Mouse (Mus musculus) adrenal gland, postnatal 36 days (tissue): ENCODE data around the gene Vangl2. TPM values are rescaled to one million over a fixed set of nuclear protein-coding genes. Genes with fewer than 3 reads are reported as not detected.

ENCODE experiments used
- DNase-seq, 2 experiments: peaks; one replicate each; pipeline ENCODE4 v3.0.0; 2021; ENCODE audit warnings: mixed read lengths in 1 of 2
- long read RNA-seq, 2 experiments: library from polyadenylated mRNA; stranded (forward); transcript quantifications; one replicate each; pipeline ENCODE4 v2.0.0; 2021; ENCODE audit warnings: borderline sequencing depth in 2 of 2
- total RNA-seq, 2 experiments: library from RNA; stranded (reverse); gene quantifications; 2 replicates each; pipeline ENCODE4 v1.2.3; 2021

Vangl2 gene
- 1 to 10 TPM; 2.5 to 5.7 TPM for total RNA-seq
- long read RNA-seq, experiment 1, full-length matches to known transcripts, result 3 of 4 reads
- long read RNA-seq, experiment 1, partial matches to known transcripts, result 0 of 4 reads
- long read RNA-seq, experiment 1, other reads (novel, unspliced or antisense), result 1 of 4 reads
- long read RNA-seq, experiment 2, full-length matches to known transcripts, result 1 of 1 reads
- long read RNA-seq, experiment 2, partial matches to known transcripts, result 0 of 1 reads
- long read RNA-seq, experiment 2, other reads (novel, unspliced or antisense), result 0 of 1 reads

- DNase-seq, result no peak
These were observed at the start of gene Vangl2 for GRCm38 (mm10) chr1:172028394-172029275. Vangl2 (minus strand) TSS chr1:172028444.

- peak; percentile 57 to 69 for DNase-seq
These were observed 49.7 kb upstream of the Vangl2 start for GRCm38 (mm10) chr1:172077981-172078380.

- DNase-seq, result no peak
These were observed 44.4 kb upstream of the Vangl2 start for GRCm38 (mm10) chr1:172072604-172073003.

GRCm38 (mm10) chr1:172071556-172071955 lies 43.3 kb upstream of the Vangl2 start:
- DNase-seq, result no peak

GRCm38 (mm10) chr1:172070227-172070626 lies 42.0 kb upstream of the Vangl2 start:
- DNase-seq, result no peak

GRCm38 (mm10) chr1:172064613-172065141 lies 36.4 kb upstream of the Vangl2 start:
- no peak for DNase-seq

GRCm38 (mm10) chr1:172063291-172064023 lies 35.2 kb upstream of the Vangl2 start:
- DNase-seq, result no peak

GRCm38 (mm10) chr1:172062101-172062500 lies 33.9 kb upstream of the Vangl2 start:
- no peak for DNase-seq

GRCm38 (mm10) chr1:172061217-172061616 lies 33.0 kb upstream of the Vangl2 start:
- DNase-seq, result no peak

GRCm38 (mm10) chr1:172060659-172061058 lies 32.4 kb upstream of the Vangl2 start:
- DNase-seq, result no peak

GRCm38 (mm10) chr1:172058874-172059273 lies 30.6 kb upstream of the Vangl2 start:
- no peak for DNase-seq

GRCm38 (mm10) chr1:172058321-172058720 lies 30.1 kb upstream of the Vangl2 start:
- no peak for DNase-seq

GRCm38 (mm10) chr1:172057491-172057921 lies 29.3 kb upstream of the Vangl2 start, which contains the start of gene Nhlh1:
Nhlh1 (minus strand) TSS chr1:172057573.
- no peak for DNase-seq

GRCm38 (mm10) chr1:172056251-172056650 lies 28.0 kb upstream of the Vangl2 start:
- no peak for DNase-seq

GRCm38 (mm10) chr1:172053541-172054440 lies 25.5 kb upstream of the Vangl2 start:
- no peak for DNase-seq

- no peak for DNase-seq
These were observed 24.6 kb upstream of the Vangl2 start for GRCm38 (mm10) chr1:172052766-172053279.

- no peak for DNase-seq
These were observed 21.0 kb upstream of the Vangl2 start for GRCm38 (mm10) chr1:172049131-172049782.

GRCm38 (mm10) chr1:172048241-172048734 lies 20.0 kb upstream of the Vangl2 start:
- DNase-seq, result no peak

- DNase-seq, result peak; percentile 66 to 78
These were observed 18.7 kb upstream of the Vangl2 start for GRCm38 (mm10) chr1:172046938-172047337.

- no peak for DNase-seq
These were observed 18.2 kb upstream of the Vangl2 start for GRCm38 (mm10) chr1:172046410-172046809.
